Mouse (Mus musculus): ENCODE results near the gene Dnlz. TPM values are rescaled to one million over a fixed set of nuclear protein-coding genes. Genes with fewer than 3 reads are reported as not detected.

The Dnlz gene
- total and polyA plus RNA-seq, 2 experiments from 2014 or later: 17.0 to 23.0 TPM

DNA sequence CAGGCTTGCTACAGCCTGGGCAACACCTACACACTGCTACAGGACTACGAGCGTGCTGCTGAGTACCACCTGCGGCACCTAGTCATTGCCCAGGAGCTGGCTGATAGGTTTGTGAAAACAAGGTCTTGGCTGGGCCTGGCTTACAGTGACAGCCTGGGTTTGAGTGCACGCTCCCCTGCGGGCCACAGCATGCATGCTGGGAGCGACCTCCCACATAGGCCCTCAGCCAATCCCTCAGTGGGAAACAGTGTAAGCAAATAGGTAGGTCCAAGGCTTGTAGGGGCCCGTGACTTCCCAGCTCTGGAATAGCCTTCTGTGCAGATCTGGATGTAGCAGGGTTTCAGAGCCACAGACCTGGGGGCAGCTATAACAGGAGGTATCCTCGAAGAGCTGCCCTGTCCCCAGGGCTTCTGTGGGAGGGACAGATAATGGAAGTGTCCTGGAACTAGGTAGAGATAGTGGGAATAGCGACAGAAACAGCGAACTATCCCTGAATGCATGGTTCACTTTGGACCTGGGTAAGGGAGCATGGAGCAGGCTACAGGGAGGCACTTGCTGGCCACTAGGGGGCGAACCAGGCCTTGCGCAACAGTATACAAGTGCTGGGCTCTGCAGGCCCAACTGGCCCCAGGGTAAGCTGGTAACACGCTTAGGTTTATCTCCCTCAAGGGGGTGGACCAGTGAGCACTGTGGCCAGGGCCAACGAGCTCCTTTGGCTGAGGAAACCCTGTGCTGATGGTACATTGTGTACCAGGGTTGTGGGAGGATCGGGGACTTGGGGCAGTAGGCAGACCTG lies 26.3 kb downstream of the Dnlz start:
- 54% methylated on average over 15 of the region's 15 CpGs for WGBS
- TF ChIP-seq EP300 (IDR thresholded peaks at IDR 0.05; ENCODE audit: low read depth) (0 out of 2 replicates have a peak, but pooled peaks have one; percentile 10), CTCF (IDR thresholded peaks at IDR 0.05; ENCODE audit: low read depth) (peak; percentile 95)
- H3K27ac ChIP-seq (ENCODE audit: low read depth): peak overlapping the region; percentile 77
- H3K9me3 ChIP-seq (replicated peaks; ENCODE audit: control insufficient read depth, low read length): no peaks in the 10 kb centered on the region
- H3K27me3 ChIP-seq (ENCODE audit: control insufficient read depth, insufficient read depth, low read length): no peaks in the 10 kb centered on the region
- ATAC-seq (ENCODE audit: insufficient read depth, low read depth) (peak; percentile 73), DNase-seq (ENCODE audit: low spot score) (peak; percentile 72)
- H3K4me2 ChIP-seq (ENCODE audit: low read depth, low read length): no peak overlapping the region
- peaks cover 27% of the 10 kb centered on the region; the same call in 1 of the 2 replicates for H3K4me1 ChIP-seq (ENCODE audit: control insufficient read depth, insufficient read depth)
- H3K36me3 ChIP-seq (replicated peaks; ENCODE audit: control insufficient read depth, insufficient read depth, low read length): peaks cover 34% of the 10 kb centered on the region
- H3K9ac ChIP-seq (replicated peaks; ENCODE audit: low read depth, low read length): 0 out of 2 replicates have a peak overlapping the region, but pooled peaks have one; percentile 8
- no peak overlapping the region for H3K4me3 ChIP-seq (ENCODE audit: low read depth, low read length)

DNA sequence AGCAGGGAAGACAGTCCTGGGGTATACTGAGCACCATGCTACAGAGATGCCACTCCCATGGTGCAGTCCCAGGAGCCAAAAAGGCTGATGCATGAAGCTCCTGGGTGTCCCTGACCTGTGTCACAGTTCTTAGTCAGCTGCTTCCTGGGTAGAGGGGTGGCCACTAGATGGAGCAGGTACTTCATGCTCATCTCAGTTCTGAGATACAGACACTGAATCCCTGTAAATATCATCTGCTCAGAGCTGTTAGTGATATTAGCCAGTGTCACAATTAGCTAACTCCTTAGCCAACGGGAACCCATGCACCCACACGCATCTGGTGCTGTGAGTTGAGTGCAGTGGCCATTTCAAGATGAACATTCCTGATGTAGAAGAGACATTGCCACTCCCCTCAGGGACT lies 27.0 kb downstream of the Dnlz start:
- peak; percentile 28 for ATAC-seq (ENCODE audit: insufficient read depth, low read depth)
- H3K9ac ChIP-seq (replicated peaks; ENCODE audit: low read depth, low read length): no peak overlapping the region
- TF ChIP-seq EP300 (IDR thresholded peaks at IDR 0.05; ENCODE audit: low read depth) (0 out of 2 replicates have a peak, but pooled peaks have one; percentile 59), CTCF (IDR thresholded peaks at IDR 0.05; ENCODE audit: low read depth) (peak; percentile 82)
- peak; percentile 80 for DNase-seq (ENCODE audit: low spot score)
- peaks cover 34% of the 10 kb centered on the region for H3K36me3 ChIP-seq (replicated peaks; ENCODE audit: control insufficient read depth, insufficient read depth, low read length)
- no peaks in the 10 kb centered on the region for H3K27me3 ChIP-seq (ENCODE audit: control insufficient read depth, insufficient read depth, low read length)
- H3K4me3 ChIP-seq (ENCODE audit: low read depth, low read length): no peak overlapping the region
- peaks cover 22% of the 10 kb centered on the region; the same call in 1 of the 2 replicates for H3K4me1 ChIP-seq (ENCODE audit: control insufficient read depth, insufficient read depth)
- WGBS: 15% methylated on average over 2 of the region's 2 CpGs
- H3K9me3 ChIP-seq (replicated peaks; ENCODE audit: control insufficient read depth, low read length): no peaks in the 10 kb centered on the region
- no peak overlapping the region for H3K4me2 ChIP-seq (ENCODE audit: low read depth, low read length)
- peak overlapping the region; percentile 77 for H3K27ac ChIP-seq (ENCODE audit: low read depth)

DNA sequence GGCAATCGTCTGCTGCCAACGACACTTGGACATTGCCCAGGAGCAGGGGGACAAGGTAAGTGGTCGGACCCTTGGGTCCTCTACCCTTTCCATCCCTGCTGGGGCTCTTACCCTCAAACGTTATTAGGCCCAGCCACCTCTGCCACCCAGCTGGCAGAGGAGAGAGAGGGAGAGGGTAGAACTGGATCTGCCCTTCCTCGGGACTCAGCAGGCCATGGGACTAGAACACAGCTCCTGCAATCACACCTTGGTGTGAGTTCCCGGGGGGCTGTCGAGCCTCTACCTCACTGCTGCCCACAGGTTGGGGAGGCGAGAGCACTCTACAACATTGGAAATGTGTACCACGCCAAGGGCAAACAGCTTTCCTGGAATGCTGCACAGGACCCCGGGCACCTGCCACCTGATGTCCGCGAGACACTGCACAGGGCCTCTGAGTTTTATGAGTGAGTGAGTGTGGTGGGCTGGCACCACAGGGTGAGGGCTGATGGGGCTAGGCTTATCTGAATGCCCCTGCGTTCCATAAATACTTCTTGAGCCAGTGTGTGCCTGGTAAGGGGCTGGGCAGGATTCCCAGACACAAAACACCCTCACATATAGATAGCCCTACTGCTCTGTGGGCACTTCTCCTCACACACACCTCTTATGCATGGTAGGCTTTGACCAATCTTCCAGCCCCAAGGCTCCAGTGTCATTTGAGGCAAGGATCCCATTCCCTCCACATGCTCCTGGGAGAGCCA lies 28.2 kb downstream of the Dnlz start:
- 51% methylated on average over 13 of the region's 13 CpGs for WGBS
- H3K9ac ChIP-seq (replicated peaks; ENCODE audit: low read depth, low read length): no peak overlapping the region

DNA sequence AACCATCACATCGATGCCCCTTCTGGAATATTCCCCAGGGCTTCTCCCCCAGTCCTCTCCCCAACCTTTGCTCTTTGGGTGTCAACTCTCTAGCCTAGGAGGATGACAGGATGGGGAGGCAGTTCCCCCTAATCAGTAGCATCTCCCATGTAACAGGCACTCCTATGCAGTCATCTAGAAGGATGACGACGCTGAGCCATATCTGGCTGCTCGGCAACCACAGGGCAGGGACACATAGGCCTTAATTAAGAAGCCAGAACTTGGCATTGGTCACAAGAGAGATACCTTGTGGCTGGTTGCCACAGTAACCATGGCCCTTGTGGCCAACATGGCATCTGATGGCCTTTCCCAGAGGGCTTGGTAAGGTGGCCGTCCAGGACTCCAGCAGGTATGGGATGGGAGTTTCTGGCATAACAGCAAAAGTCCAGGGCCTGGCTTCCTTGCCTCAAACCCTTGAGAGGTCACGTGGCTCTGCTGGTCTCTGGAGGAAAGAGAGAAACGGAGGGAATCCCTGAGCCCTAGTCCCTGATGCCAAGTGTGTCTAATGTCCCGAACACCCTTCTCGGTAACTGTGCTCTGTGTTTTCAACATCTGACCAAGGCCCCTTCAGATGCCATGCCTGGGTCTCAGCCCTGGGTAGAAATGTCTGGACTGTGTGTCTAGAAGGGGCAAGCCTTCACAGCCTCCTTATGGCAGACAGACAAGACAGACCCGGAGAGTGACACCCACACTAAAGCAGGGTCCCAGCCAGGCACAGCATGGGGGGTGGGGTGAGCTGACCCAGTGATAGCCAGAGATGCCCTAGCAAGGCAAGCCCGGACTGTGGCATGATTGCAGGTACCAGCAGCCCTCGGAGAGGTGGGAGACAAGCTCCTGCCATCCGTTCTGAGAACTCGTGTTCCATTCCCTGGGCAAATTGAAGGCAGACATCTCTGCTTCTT lies 31.4 kb downstream of the Dnlz start:
- H3K4me1 ChIP-seq (ENCODE audit: control insufficient read depth, insufficient read depth): peaks cover 40% of the 10 kb centered on the region
- WGBS: 76% methylated on average over 14 of the region's 14 CpGs

More for the DNA sequence above, 28.2 kb downstream of the Dnlz start:
- H3K4me1 ChIP-seq (ENCODE audit: control insufficient read depth, insufficient read depth): peaks cover 21% of the 10 kb centered on the region; the same call in 1 of the 2 replicates
- peaks cover 34% of the 10 kb centered on the region for H3K36me3 ChIP-seq (replicated peaks; ENCODE audit: control insufficient read depth, insufficient read depth, low read length)
- H3K27ac ChIP-seq (ENCODE audit: low read depth): peak overlapping the region; percentile 77
- ATAC-seq (ENCODE audit: insufficient read depth, low read depth): peak; percentile 59
- TF ChIP-seq CTCF (IDR thresholded peaks at IDR 0.05; ENCODE audit: low read depth) (no peak), EP300 (IDR thresholded peaks at IDR 0.05; ENCODE audit: low read depth) (peak; percentile 75; the same call in 1 of the 2 replicates)
- no peaks in the 10 kb centered on the region for H3K9me3 ChIP-seq (replicated peaks; ENCODE audit: control insufficient read depth, low read length)
- no peak overlapping the region for H3K4me2 ChIP-seq (ENCODE audit: low read depth, low read length)
- no peaks in the 10 kb centered on the region for H3K27me3 ChIP-seq (ENCODE audit: control insufficient read depth, insufficient read depth, low read length)
- no peak overlapping the region for H3K4me3 ChIP-seq (ENCODE audit: low read depth, low read length)
- DNase-seq (ENCODE audit: low spot score): peak; percentile 56

More for the DNA sequence above, 31.4 kb downstream of the Dnlz start:
- ATAC-seq (ENCODE audit: insufficient read depth, low read depth) (no peak), DNase-seq (ENCODE audit: low spot score) (no peak)
- no peak overlapping the region for H3K9ac ChIP-seq (replicated peaks; ENCODE audit: low read depth, low read length)
- H3K36me3 ChIP-seq (replicated peaks; ENCODE audit: control insufficient read depth, insufficient read depth, low read length): peaks cover 17% of the 10 kb centered on the region; the same call in 1 of the 2 replicates
- no peak overlapping the region for H3K27ac ChIP-seq (ENCODE audit: low read depth)
- no peak overlapping the region for H3K4me3 ChIP-seq (ENCODE audit: low read depth, low read length)
- TF ChIP-seq CTCF (IDR thresholded peaks at IDR 0.05; ENCODE audit: low read depth) (no peak), EP300 (IDR thresholded peaks at IDR 0.05; ENCODE audit: low read depth) (no peak)
- H3K9me3 ChIP-seq (replicated peaks; ENCODE audit: control insufficient read depth, low read length): no peaks in the 10 kb centered on the region
- no peak overlapping the region for H3K4me2 ChIP-seq (ENCODE audit: low read depth, low read length)
- H3K27me3 ChIP-seq (ENCODE audit: control insufficient read depth, insufficient read depth, low read length): no peaks in the 10 kb centered on the region

All from heart, postnatal 0 days (tissue).